Mouse (Mus musculus) MEL (cell line): ENCODE measurements around the gene Hoxa9.

Experiments
- CTCF ChIP-seq, 3 experiments: IDR thresholded peaks in 2 of 3; conservative IDR thresholded peaks in 1 of 3; 2 replicates each; pipeline ENCODE4 v1.5.1; 2011 to 2012; ENCODE audit warnings: low read length in 3 of 3, low read depth in 2 of 3, mild to moderate bottlenecking in 2 of 3, improper control_type of control experiment in 1 of 3, inconsistent platforms in 1 of 3, mixed read lengths in 1 of 3, moderate library complexity in 1 of 3; ENCODE audit not compliant: control insufficient read depth in 1 of 3, insufficient read depth in 1 of 3, poor library complexity in 1 of 3, severe bottlenecking in 1 of 3
- E2F4 ChIP-seq: IDR thresholded peaks from 2 replicates; pipeline ENCODE4 v1.6.1; 2011; ENCODE audit warnings: low read depth, low read length, improper control_type of control experiment, borderline replicate concordance
- EP300 ChIP-seq, 2 experiments: IDR thresholded peaks; 2 replicates each; pipeline ENCODE4 v1.6.1; 2011; ENCODE audit warnings: improper control_type of control experiment in 2 of 2, low read length in 2 of 2, low read depth in 1 of 2, mild to moderate bottlenecking in 1 of 2
- ETS1 ChIP-seq: IDR thresholded peaks from 2 replicates; pipeline ENCODE4 v1.6.1; 2012; ENCODE audit warnings: low read depth, mild to moderate bottlenecking, inconsistent platforms, low read length, improper control_type of control experiment, moderate library complexity
- MAFK ChIP-seq: IDR thresholded peaks from 2 replicates; pipeline ENCODE4 v1.6.1; 2011; ENCODE audit warnings: low read depth, mild to moderate bottlenecking, low read length, improper control_type of control experiment, borderline replicate concordance
- MAX ChIP-seq: IDR thresholded peaks from 2 replicates; pipeline ENCODE4 v1.6.1; 2011; ENCODE audit warnings: low read length, improper control_type of control experiment
- MAZ ChIP-seq: IDR thresholded peaks from 2 replicates; pipeline ENCODE4 v1.6.1; 2012; ENCODE audit warnings: low read depth, mild to moderate bottlenecking, inconsistent platforms, low read length, improper control_type of control experiment
- MYB ChIP-seq: IDR thresholded peaks from 2 replicates; pipeline ENCODE4 v1.6.1; 2011; ENCODE audit warnings: mild to moderate bottlenecking, low read depth, low read length, improper control_type of control experiment
- POLR2A ChIP-seq, 2 experiments: IDR thresholded peaks; 2 replicates each; pipeline ENCODE4 v1.6.1; 2011 to 2012; ENCODE audit warnings: low read length in 2 of 2, mild to moderate bottlenecking in 2 of 2, control low read depth in 1 of 2, improper control_type of control experiment in 1 of 2, low read depth in 1 of 2, moderate library complexity in 1 of 2; ENCODE audit not compliant: control insufficient read depth in 1 of 2, insufficient read depth in 1 of 2, poor library complexity in 1 of 2
- TAL1 ChIP-seq: IDR thresholded peaks from 2 replicates; pipeline ENCODE4 v1.6.1; 2012; ENCODE audit warnings: mild to moderate bottlenecking, inconsistent platforms, low read length, moderate library complexity, mixed read lengths
- TBP ChIP-seq: IDR thresholded peaks from 2 replicates; pipeline ENCODE4 v1.8.0; 2011; ENCODE audit warnings: low read depth, low read length, improper control_type of control experiment
- UBTF ChIP-seq: IDR thresholded peaks from 2 replicates; pipeline ENCODE4 v1.6.1; 2012; ENCODE audit warnings: low read depth, mild to moderate bottlenecking, inconsistent platforms, low read length, improper control_type of control experiment, moderate library complexity, borderline replicate concordance; ENCODE audit not compliant: insufficient read depth
- USF2 ChIP-seq, 2 experiments: IDR thresholded peaks; 2 replicates each; pipeline ENCODE4 v1.6.1; 2011 to 2012; ENCODE audit warnings: improper control_type of control experiment in 2 of 2, low read length in 2 of 2, borderline replicate concordance in 1 of 2, inconsistent platforms in 1 of 2, low read depth in 1 of 2, mild to moderate bottlenecking in 1 of 2; ENCODE audit not compliant: insufficient read depth in 1 of 2
- ZMIZ1 ChIP-seq: IDR thresholded peaks from 2 replicates; pipeline ENCODE4 v1.6.1; 2012; ENCODE audit warnings: low read depth, mild to moderate bottlenecking, inconsistent platforms, low read length, improper control_type of control experiment, moderate library complexity

- TF ChIP-seq E2F4 (no peak), EP300 (IDR thresholded peaks at IDR 0.05; ENCODE audit: low read depth in 1 of 2, low read length in 2 of 2) (no peak), CTCF (IDR thresholded peaks at IDR 0.05 in 2 of 3, conservative IDR thresholded peaks at IDR 0.05 in 1 of 3; ENCODE audit: control insufficient read depth in 1 of 3, insufficient read depth in 1 of 3, low read depth in 2 of 3, low read length in 3 of 3, poor library complexity in 1 of 3, severe bottlenecking in 1 of 3) (no peak), MYB (no peak), MAZ (no peak), ZMIZ1 (no peak), USF2 (IDR thresholded peaks at IDR 0.05; ENCODE audit: borderline replicate concordance in 1 of 2, insufficient read depth in 1 of 2, low read depth in 1 of 2, low read length in 2 of 2) (no peak), POLR2A (IDR thresholded peaks at IDR 0.05; ENCODE audit: control insufficient read depth in 1 of 2, insufficient read depth in 1 of 2, low read depth in 1 of 2, low read length in 2 of 2, poor library complexity in 1 of 2) (no peak), ETS1 (no peak), TAL1 (no peak), UBTF (no peak), MAFK (no peak), TBP (no peak), MAX (no peak)
These were observed 12.2 kb downstream of the Hoxa9 start for GRCm38 (mm10) chr6:52218643-52219215.
